Mouse (Mus musculus) CH12.LX (cell line): ENCODE results near the gene Abat.

Source experiments
- CTCF ChIP-seq, 2 experiments: IDR thresholded peaks in 1 of 2; conservative IDR thresholded peaks in 1 of 2; 2 replicates each; pipeline ENCODE4 v1.5.1; 2011 to 2012; ENCODE audit warnings: low read depth in 2 of 2, low read length in 2 of 2, improper control_type of control experiment in 1 of 2, inconsistent platforms in 1 of 2, mild to moderate bottlenecking in 1 of 2, moderate library complexity in 1 of 2
- E2F4 ChIP-seq: IDR thresholded peaks from 2 replicates; pipeline ENCODE4 v1.6.1; 2011; ENCODE audit warnings: low read depth, low read length, improper control_type of control experiment; ENCODE audit not compliant: insufficient replicate concordance
- ELF1 ChIP-seq: IDR thresholded peaks from 2 replicates; pipeline ENCODE4 v1.6.1; 2014; ENCODE audit warnings: low read depth, mild to moderate bottlenecking, inconsistent platforms, low read length, improper control_type of control experiment
- EP300 ChIP-seq: IDR thresholded peaks from 2 replicates; pipeline ENCODE4 v1.6.1; 2011; ENCODE audit warnings: low read length, improper control_type of control experiment
- ETS1 ChIP-seq: conservative IDR thresholded peaks from 2 replicates; pipeline ENCODE4 v1.6.1; 2012; ENCODE audit warnings: low read depth, mild to moderate bottlenecking, inconsistent platforms, low read length, improper control_type of control experiment, moderate library complexity
- GABPA ChIP-seq: IDR thresholded peaks from 2 replicates; pipeline ENCODE4 v1.6.1; 2012; ENCODE audit warnings: low read depth, low read length, improper control_type of control experiment, inconsistent platforms; ENCODE audit not compliant: insufficient replicate concordance
- HCFC1 ChIP-seq: IDR thresholded peaks from 2 replicates; pipeline ENCODE4 v1.6.1; 2012; ENCODE audit warnings: low read depth, mild to moderate bottlenecking, inconsistent platforms, low read length, improper control_type of control experiment
- JUND ChIP-seq: conservative IDR thresholded peaks from 2 replicates; pipeline ENCODE4 v1.6.1; 2011; ENCODE audit warnings: low read depth, low read length, improper control_type of control experiment
- KAT2A ChIP-seq: IDR thresholded peaks from 2 replicates; pipeline ENCODE4 v1.6.1; 2012; ENCODE audit warnings: low read length, improper control_type of control experiment, inconsistent platforms; ENCODE audit not compliant: insufficient replicate concordance
- MAX ChIP-seq: IDR thresholded peaks from 2 replicates; pipeline ENCODE4 v1.6.1; 2011; ENCODE audit warnings: low read length, improper control_type of control experiment
- PAX5 ChIP-seq: IDR thresholded peaks from 2 replicates; pipeline ENCODE4 v1.6.1; 2012; ENCODE audit warnings: low read length, inconsistent platforms, mixed read lengths
- POLR2A ChIP-seq: IDR thresholded peaks from 2 replicates; pipeline ENCODE4 v1.6.1; 2011; ENCODE audit warnings: low read depth, mild to moderate bottlenecking, improper control_type of control experiment, low read length
- RCOR1 ChIP-seq: conservative IDR thresholded peaks from 2 replicates; pipeline ENCODE4 v1.6.1; 2012; ENCODE audit warnings: low read depth, mild to moderate bottlenecking, inconsistent platforms, low read length, improper control_type of control experiment
- ZKSCAN1 ChIP-seq: IDR thresholded peaks from 2 replicates; pipeline ENCODE4 v1.6.1; 2012; ENCODE audit warnings: low read depth, inconsistent platforms, low read length, improper control_type of control experiment, borderline replicate concordance

DNA sequence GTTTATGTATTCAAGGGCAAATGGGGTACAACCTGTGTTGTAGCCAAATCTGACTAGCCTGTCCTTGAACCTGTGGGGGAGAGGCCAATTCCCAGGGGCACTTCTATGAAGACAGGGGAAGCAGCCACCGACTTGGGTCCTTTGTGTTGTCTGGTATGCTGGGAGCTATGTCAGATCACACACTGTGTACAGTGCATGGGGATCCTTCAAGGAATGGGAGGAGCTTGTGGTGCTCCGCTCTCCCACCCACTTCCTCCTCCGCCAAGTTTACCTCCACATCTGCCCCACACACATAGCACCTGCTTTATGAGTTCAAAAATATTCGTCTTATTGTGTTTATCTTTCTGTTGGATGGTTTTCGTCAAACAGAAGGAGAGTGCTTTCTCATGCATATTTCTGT is 66.3 kb downstream of the Abat start:
- TF ChIP-seq KAT2A: no peak
- TF ChIP-seq GABPA: no peak
- TF ChIP-seq POLR2A: no peak
- TF ChIP-seq CTCF (conservative IDR thresholded peaks at IDR 0.05 in 1 of 2, IDR thresholded peaks at IDR 0.05 in 1 of 2; ENCODE audit: low read depth in 2 of 2, low read length in 2 of 2): no peak
- no peak for TF ChIP-seq HCFC1
- TF ChIP-seq RCOR1: no peak
- TF ChIP-seq E2F4: no peak
- no peak for TF ChIP-seq ZKSCAN1
- no peak for TF ChIP-seq ELF1
- no peak for TF ChIP-seq JUND
- TF ChIP-seq MAX: no peak
- no peak for TF ChIP-seq EP300
- no peak for TF ChIP-seq ETS1
- no peak for TF ChIP-seq PAX5
